Mouse (Mus musculus) layer of hippocampus, postnatal 14 days (tissue): Measurements from ENCODE around the gene Rab3d. TPM values are rescaled to one million over a fixed set of nuclear protein-coding genes. Genes with fewer than 3 reads are reported as not detected.

Experiments
- DNase-seq, 2 experiments: peaks; one replicate each; pipeline ENCODE4 v3.0.0; 2021 to 2022; ENCODE audit warnings: low spot score in 2 of 2, mixed read lengths in 1 of 2
- long read RNA-seq, 2 experiments: library from polyadenylated mRNA; stranded (forward); transcript quantifications; one replicate each; pipeline ENCODE4 v2.0.0; 2021
- total RNA-seq, 2 experiments: library from RNA; stranded (reverse); gene quantifications; 2 replicates each; pipeline ENCODE4 v1.2.3; 2021

Rab3d gene
- 10 to 100 TPM; 22.6 to 24.2 TPM for total RNA-seq
- long read RNA-seq, experiment 1, transcript Rab3d-201 (5 exons, 3,835 nt) = major isoform, 23 of 29 reads
- long read RNA-seq, experiment 1, partial matches to known transcripts = 4 of 29 reads
- long read RNA-seq, experiment 1, other reads (novel, unspliced or antisense) = 2 of 29 reads
- long read RNA-seq, experiment 2, transcript Rab3d-201 (5 exons, 3,835 nt) = major isoform, 25 of 35 reads
- long read RNA-seq, experiment 2, partial matches to known transcripts = 1 of 35 reads
- long read RNA-seq, experiment 2, other reads (novel, unspliced or antisense) = 8 of 35 reads

- DNase-seq = peak; percentile 84 to 90
Observed at GRCm38 (mm10) chr9:21918035-21918592, at the start of gene Rab3d. Gene Rab3d (minus strand): TSS chr9:21918192.

- DNase-seq = no peak
Observed at GRCm38 (mm10) chr9:21963417-21963816, 45.4 kb upstream of the Rab3d start, which contains the start of gene Epor. Gene Epor (minus strand): TSS chr9:21963506.

- peak in 1 of 2 experiments; percentile 68 for DNase-seq
Observed at GRCm38 (mm10) chr9:21962416-21963059, 44.5 kb upstream of the Rab3d start.

GRCm38 (mm10) chr9:21962010-21962409 is 44.0 kb upstream of the Rab3d start:
- DNase-seq = no peak

GRCm38 (mm10) chr9:21961366-21961980 is 43.5 kb upstream of the Rab3d start:
- no peak for DNase-seq

GRCm38 (mm10) chr9:21960558-21961208 is 42.7 kb upstream of the Rab3d start:
- no peak for DNase-seq

GRCm38 (mm10) chr9:21960135-21960534 is 42.1 kb upstream of the Rab3d start:
- no peak for DNase-seq

- DNase-seq = no peak
Observed at GRCm38 (mm10) chr9:21959244-21959643, 41.3 kb upstream of the Rab3d start.

- DNase-seq = no peak
Observed at GRCm38 (mm10) chr9:21958372-21958771, 40.4 kb upstream of the Rab3d start.

GRCm38 (mm10) chr9:21955570-21956281 is 37.7 kb upstream of the Rab3d start, which contains the start of gene Swsap1:
Gene Swsap1 (plus strand): TSS chr9:21955755.
- peak; percentile 99 to 100 for DNase-seq

- no peak for DNase-seq
Observed at GRCm38 (mm10) chr9:21955225-21955569, 37.2 kb upstream of the Rab3d start.

- DNase-seq = no peak
Observed at GRCm38 (mm10) chr9:21954635-21955034, 36.6 kb upstream of the Rab3d start.

- DNase-seq = peak in 1 of 2 experiments; percentile 75
Observed at GRCm38 (mm10) chr9:21953600-21953999, 35.6 kb upstream of the Rab3d start.

GRCm38 (mm10) chr9:21951977-21952376 is 34.0 kb upstream of the Rab3d start:
- no peak for DNase-seq

- DNase-seq = no peak
Observed at GRCm38 (mm10) chr9:21950322-21950721, 32.3 kb upstream of the Rab3d start.

- DNase-seq = no peak
Observed at GRCm38 (mm10) chr9:21948790-21949189, 30.8 kb upstream of the Rab3d start.

GRCm38 (mm10) chr9:21948146-21948545 is 30.2 kb upstream of the Rab3d start:
- no peak for DNase-seq

GRCm38 (mm10) chr9:21947540-21948130 is 29.6 kb upstream of the Rab3d start:
- DNase-seq = no peak

- no peak for DNase-seq
Observed at GRCm38 (mm10) chr9:21944267-21944666, 26.3 kb upstream of the Rab3d start.

- no peak for DNase-seq
Observed at GRCm38 (mm10) chr9:21943638-21944037, 25.6 kb upstream of the Rab3d start.
